In the genomic region with DNA sequence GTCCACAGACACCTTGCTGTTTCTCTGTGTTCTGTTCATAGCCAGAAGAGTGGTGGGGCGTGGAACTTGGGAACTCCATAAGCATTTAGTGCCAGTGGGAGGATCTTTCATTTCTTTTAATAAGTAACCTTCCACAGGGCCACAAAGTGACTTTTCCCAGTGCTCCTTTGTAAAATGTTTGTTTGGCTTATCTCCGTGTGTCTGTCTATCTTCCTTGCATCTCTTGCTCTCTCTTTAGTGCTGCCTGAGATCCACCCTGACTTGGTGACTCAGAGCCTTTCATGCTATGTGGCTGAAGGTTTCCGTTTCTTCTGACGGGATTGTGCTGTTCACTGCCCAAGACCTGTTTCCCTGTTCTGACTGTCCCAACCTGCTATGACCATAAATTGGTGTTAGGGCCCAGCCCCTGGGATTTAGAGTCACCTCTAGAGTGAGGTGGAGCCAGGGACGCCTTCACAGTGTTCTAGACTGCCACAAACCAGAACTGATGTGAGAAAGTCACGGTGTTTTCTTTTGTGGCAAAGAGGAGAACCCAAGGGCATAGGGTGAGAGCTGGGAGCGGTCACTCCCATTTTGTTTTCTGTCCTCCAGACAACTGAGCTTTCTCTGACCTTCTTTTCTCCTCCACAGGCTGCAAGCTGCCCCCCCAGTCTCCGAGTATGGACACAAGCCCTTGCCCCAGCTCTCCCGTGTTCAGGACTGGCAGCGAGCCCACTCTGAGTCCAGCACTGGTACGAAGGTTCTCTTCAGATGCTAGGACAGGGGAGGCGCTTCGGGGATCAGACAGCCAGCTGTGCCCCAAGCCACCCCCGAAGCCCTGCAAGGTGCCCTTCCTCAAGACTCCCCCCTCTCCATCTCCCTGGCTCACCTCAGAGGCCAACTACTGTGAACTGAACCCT, we compare ENCODE assay signal across 15 mouse cellular contexts.
A peak's percentile ranks its signal among the peaks of the same experiment; 100 is the strongest.
DNase-seq lines count a peak whose midpoint lies in the region; ATAC-seq and TF ChIP-seq lines count a peak whose summit lies in the region.
"Had no signal": no experiment of that assay in that cellular context is flagged by ENCODE, and none has a peak within 500 bp of the region (broad histone marks: within the 10 kb centered on the region; RNA-seq: fewer than 3 reads in every experiment).

No protein-coding gene starts in this region.

- TF ChIP-seq CTCF in small intestine, adult 2 months (IDR thresholded peaks at IDR 0.05; ENCODE audit: extremely low read depth, insufficient read length, insufficient replicate concordance, low read depth, low read length): no peak

- H3K4me1 ChIP-seq in brown adipose tissue, adult 24 weeks (ENCODE audit: control insufficient read depth, insufficient read depth, insufficient read length, low read length): peaks cover 8% of the 10 kb centered on the region; the same call in 1 of the 2 replicates
- peaks cover 34% of the 10 kb centered on the region for H3K4me1 ChIP-seq in small intestine, adult 2 months (ENCODE audit: control insufficient read depth, insufficient read depth, insufficient read length, low read length)

- no peak for ATAC-seq in megakaryocyte progenitor cell, adult 5-6 weeks (replicated peaks; ENCODE audit: poor library complexity)
- ATAC-seq: forebrain, embryonic 16.5 days had no signal

- H3K27me3 ChIP-seq in small intestine, adult 2 months (ENCODE audit: control insufficient read depth, insufficient read depth, low read length): no peaks in the 10 kb centered on the region

- no peak for TF ChIP-seq POLR2A in small intestine, adult 2 months (IDR thresholded peaks at IDR 0.05; ENCODE audit: low read depth, low read length)

- 24% methylated on average over 14 of the region's 14 CpGs for WGBS in small intestine, adult 2 months

- peak; percentile 25 for DNase-seq in adrenal gland, postnatal 14 days
- DNase-seq in adrenal gland, postnatal 25 days: no peak
- DNase-seq in kidney, postnatal 10 days: peak; percentile 79
- no peak for DNase-seq in layer of hippocampus, adult 9-11 months
- no peak for DNase-seq in left cerebral cortex, adult 9 months (ENCODE audit: low spot score in 2 of 2)
- DNase-seq: adrenal gland, adult 8-10 months; cerebellum, adult 11 months; right cerebral cortex, postnatal 14 days had no signal

- 0 out of 2 replicates have a peak overlapping the region, but pooled peaks have one; percentile 5 for H3K27ac ChIP-seq in brown adipose tissue, adult 24 weeks (replicated peaks; ENCODE audit: low read depth, low read length)
- H3K27ac ChIP-seq in small intestine, adult 2 months (ENCODE audit: insufficient read depth, low read depth, low read length): peak overlapping the region; percentile 100
- H3K27ac ChIP-seq: hindbrain, embryonic 10.5 days; layer of hippocampus, adult 2 months; macrophage had no signal

- peaks cover 25% of the 10 kb centered on the region for H3K36me3 ChIP-seq in small intestine, adult 2 months (ENCODE audit: control insufficient read depth, insufficient read depth, low read length)

- H3K4me3 ChIP-seq in brown adipose tissue, adult 24 weeks (ENCODE audit: insufficient read depth, low read depth, low read length): peak overlapping the region; percentile 10; the same call in 1 of the 2 replicates
- peak overlapping the region; percentile 72 for H3K4me3 ChIP-seq in small intestine, adult 2 months (ENCODE audit: low read depth, low read length)
- H3K4me3 ChIP-seq: hindbrain, embryonic 10.5 days; layer of hippocampus, adult 2 months had no signal

Comparison
In these comparisons a context has a peak if more than half of its experiments do, and no peak if none do; other contexts are left out.
1. DNase-seq: peak in adrenal gland, postnatal 14 days (single experiment) and kidney, postnatal 10 days (single experiment); none in adrenal gland, postnatal 25 days (single experiment), layer of hippocampus, adult 9-11 months (single experiment) and left cerebral cortex, adult 9 months (0 of 2).